Mouse (Mus musculus): ENCODE results near the gene Grm5. TPM values are rescaled to one million over a fixed set of nuclear protein-coding genes. Genes with fewer than 3 reads are reported as not detected.

Gene Grm5
- polyA plus RNA-seq, 1 experiment from 2014 or later: 0.08 TPM

Other genes starting within 250 kb of the Grm5 start
- 2.4 and 2.9 TPM in 2 replicates for gene Tyr, start 90.7 kb upstream of the Grm5 start, polyA plus RNA-seq (2015; fragmentation: Nextera tagmentation; extraction: Ambion mirVana)